Mouse (Mus musculus) stomach, postnatal 0 days (tissue): ENCODE results near the gene Evi5.

Source experiments
- CTCF ChIP-seq: IDR thresholded peaks from 2 replicates; pipeline ENCODE4 v1.5.1; 2016; ENCODE audit warnings: antibody characterized with exemption, low read depth, mild to moderate bottlenecking, moderate library complexity
- EP300 ChIP-seq: optimal IDR thresholded peaks from 2 replicates; pipeline ENCODE3; 2016; ENCODE audit warnings: antibody characterized with exemption

DNA sequence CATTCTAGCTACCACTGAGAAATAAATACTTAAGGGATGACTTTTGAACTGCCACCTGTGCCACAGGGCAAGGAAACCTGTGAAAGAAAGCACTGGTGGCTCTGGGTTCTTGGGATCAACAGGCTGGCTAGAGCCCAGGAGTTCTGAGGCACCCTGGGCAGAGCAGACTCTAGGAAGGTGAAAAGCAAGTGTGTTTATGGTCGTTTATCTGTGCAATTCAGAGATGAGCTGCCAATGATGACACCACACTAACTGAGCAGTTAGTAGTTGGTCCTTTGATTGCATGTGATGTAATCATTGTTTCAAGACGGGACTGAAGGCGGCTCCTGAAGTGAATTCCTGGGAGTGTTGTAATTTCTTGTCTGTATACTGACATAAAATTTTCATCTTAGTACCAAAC lies 29.4 kb upstream of the Evi5 start:
- TF ChIP-seq CTCF: no peak
- TF ChIP-seq EP300: no peak
